Mouse (Mus musculus): ENCODE results near the gene Fbxl7. TPM values are rescaled to one million over a fixed set of nuclear protein-coding genes. Genes with fewer than 3 reads are reported as not detected.

Gene Fbxl7
- polyA plus RNA-seq, 1 experiment from 2014 or later = 17.0 TPM

DNA sequence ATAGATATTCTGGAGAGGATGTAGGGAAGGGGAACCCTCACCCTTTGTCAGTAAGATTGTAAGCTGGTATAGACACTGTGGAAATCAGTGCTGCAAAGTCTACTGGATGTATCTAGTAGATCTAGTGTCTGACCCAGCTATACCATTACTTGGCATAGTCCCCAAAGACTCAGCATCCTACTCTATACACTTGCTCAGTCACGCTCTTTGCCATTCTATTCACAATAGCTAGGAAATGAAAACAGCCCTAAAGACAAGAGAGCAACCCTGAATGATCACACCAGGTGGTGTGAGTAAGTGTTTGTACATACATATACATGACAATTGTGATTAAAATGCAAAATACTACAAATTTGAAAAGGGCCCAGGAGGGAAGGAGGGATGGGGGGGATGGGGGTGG, 23.1 kb downstream of the Fbxl7 start:
- Histone ChIP-seq H3K9ac (no peak overlapping the region), H3K4me1 (peaks cover 24% of the 10 kb centered on the region), H3K36me3 (replicated peaks) (no peaks in the 10 kb centered on the region), H3K27ac (no peak overlapping the region), H3K9me3 (no peaks in the 10 kb centered on the region), H3K4me3 (replicated peaks) (no peak overlapping the region), H3K4me2 (no peak overlapping the region), H3K27me3 (0 out of 2 replicates have a peak, but pooled peaks cover 4% of the 10 kb centered on the region)
- no peak for ATAC-seq (ENCODE audit: low FRiP score)
- WGBS = 40% methylated on average over 1 of the region's 1 CpGs

DNA sequence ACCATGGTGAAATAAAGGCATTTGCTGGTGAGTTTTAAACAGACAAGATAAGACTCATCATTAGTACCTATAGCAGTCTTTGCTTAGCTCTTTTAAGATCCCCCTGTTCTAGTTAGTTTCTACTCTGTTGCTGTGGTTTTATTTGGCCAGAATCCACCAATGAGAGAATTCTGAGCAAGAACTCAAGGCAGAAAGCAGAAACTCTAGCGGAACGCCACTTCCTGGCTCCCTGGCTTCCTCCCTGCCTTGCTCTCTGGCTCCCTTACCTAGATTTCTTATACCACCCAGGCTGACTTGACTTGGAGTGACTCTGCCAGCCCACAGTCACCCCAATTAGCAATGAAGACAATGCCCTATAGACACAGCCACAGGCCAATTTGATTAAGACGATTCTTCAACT, 26.2 kb downstream of the Fbxl7 start:
- no peak overlapping the region for H3K27ac ChIP-seq
- ATAC-seq (ENCODE audit: low FRiP score) = no peak
- no peak overlapping the region for H3K4me2 ChIP-seq
- H3K4me1 ChIP-seq = peaks cover 13% of the 10 kb centered on the region
- no peaks in the 10 kb centered on the region for H3K9me3 ChIP-seq
- 87% methylated on average over 3 of the region's 3 CpGs for whole genome bisulfite sequencing
- H3K27me3 ChIP-seq = no peaks in the 10 kb centered on the region
- no peak overlapping the region for H3K4me3 ChIP-seq (replicated peaks)
- H3K36me3 ChIP-seq (replicated peaks) = no peaks in the 10 kb centered on the region
- H3K9ac ChIP-seq = no peak overlapping the region

DNA sequence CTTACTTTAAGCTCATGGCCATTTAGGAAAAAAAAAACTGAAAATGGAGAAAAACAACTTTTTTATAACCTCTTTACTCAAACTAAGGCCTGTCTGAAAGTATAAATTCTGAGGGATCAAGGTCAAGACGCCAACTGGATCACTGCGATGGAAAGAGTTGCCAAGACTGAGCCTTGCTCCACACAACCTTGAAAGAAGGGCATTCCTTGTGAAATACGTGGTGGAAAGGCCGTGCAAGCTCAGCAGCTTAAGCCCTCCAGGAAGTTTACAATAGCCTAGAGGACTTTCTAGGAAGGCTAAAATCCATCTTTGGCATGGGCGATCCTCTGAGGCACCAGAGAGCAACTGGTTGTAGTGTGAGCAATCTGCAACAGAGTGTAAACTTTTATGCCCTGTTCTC, 27.9 kb downstream of the Fbxl7 start:
- Histone ChIP-seq H3K4me2 (no peak overlapping the region), H3K9me3 (no peaks in the 10 kb centered on the region), H3K27me3 (no peaks in the 10 kb centered on the region), H3K4me3 (replicated peaks) (no peak overlapping the region), H3K4me1 (peaks cover 4% of the 10 kb centered on the region; the same call in 1 of the 2 replicates), H3K9ac (no peak overlapping the region), H3K36me3 (replicated peaks) (no peaks in the 10 kb centered on the region), H3K27ac (no peak overlapping the region)
- ATAC-seq (ENCODE audit: low FRiP score) = no peak
- WGBS = 86% methylated on average over 5 of the region's 5 CpGs

DNA sequence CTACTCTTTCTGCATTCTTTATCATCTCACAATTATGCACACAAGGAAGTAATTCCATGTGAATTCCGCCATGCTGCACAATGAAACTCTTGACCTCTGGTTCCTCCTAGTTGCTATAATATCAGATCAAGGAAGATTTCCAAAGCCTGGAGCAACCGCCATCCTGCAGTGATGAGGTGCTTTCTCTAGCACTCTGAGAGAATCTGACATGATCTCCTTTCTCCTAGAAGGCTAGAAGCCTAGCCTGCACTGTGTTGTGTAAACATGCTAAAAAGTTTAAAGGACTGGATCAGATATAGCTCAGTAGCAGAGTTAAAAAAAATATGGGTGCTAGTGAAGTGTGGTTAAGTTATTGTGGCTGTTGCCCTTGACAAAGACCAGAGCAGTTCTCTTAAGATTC, 33.2 kb downstream of the Fbxl7 start:
- WGBS = 81% methylated on average over 2 of the region's 2 CpGs
- no peak overlapping the region for H3K4me3 ChIP-seq (replicated peaks)
- H3K4me2 ChIP-seq = no peak overlapping the region
- no peaks in the 10 kb centered on the region for H3K27me3 ChIP-seq
- H3K4me1 ChIP-seq = no peaks in the 10 kb centered on the region
- no peak for ATAC-seq (ENCODE audit: low FRiP score)
- no peak overlapping the region for H3K27ac ChIP-seq
- H3K9me3 ChIP-seq = no peaks in the 10 kb centered on the region
- H3K9ac ChIP-seq = no peak overlapping the region
- H3K36me3 ChIP-seq (replicated peaks) = no peaks in the 10 kb centered on the region

DNA sequence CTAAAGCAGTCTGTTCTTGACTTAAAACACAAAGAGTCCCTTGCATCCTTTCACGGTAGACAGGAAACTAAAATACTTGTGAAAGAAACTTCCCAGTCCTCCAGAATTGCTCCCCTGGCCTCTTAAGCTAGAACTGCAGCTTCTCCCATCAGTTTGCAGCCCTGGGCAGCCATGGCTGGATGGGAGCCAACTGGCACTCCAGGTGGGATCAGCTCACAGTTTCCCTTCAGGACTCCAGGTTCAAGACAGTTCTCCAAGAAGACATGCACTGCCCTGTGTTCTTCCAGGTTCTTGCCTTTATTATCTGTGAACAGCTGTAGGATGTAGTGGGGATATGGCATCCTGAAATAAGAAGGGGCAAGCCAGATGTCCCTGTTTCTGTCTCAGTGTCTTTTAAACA, 45.8 kb downstream of the Fbxl7 start:
- H3K4me3 ChIP-seq (replicated peaks) = no peak overlapping the region
- no peaks in the 10 kb centered on the region for H3K36me3 ChIP-seq (replicated peaks)
- H3K27me3 ChIP-seq = no peaks in the 10 kb centered on the region
- no peak overlapping the region for H3K4me2 ChIP-seq
- H3K9ac ChIP-seq = no peak overlapping the region
- no peaks in the 10 kb centered on the region for H3K9me3 ChIP-seq
- no peak overlapping the region for H3K27ac ChIP-seq
- peaks cover 7% of the 10 kb centered on the region; the same call in 1 of the 2 replicates for H3K4me1 ChIP-seq
- WGBS = 77% methylated on average over 1 of the region's 1 CpGs
- ATAC-seq (ENCODE audit: low FRiP score) = no peak

DNA sequence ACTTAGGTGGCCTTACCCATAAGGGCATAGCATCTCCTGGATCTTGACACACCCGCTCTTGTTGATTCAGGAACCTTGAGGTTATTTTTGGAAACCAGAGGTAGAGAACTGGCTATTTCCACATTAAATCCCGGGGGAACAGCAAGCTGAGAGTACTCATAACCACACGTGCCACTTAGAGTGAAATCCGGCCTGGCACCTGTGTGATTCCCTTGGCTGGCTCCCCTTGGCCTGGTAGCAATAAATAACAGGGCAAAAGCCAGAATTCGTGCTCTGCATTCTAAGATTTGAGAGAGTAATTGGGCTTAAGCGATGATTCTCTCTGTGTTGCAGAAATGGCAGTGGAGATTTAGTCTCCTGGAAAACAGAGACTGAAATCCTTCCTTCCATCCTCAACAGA, 53.2 kb downstream of the Fbxl7 start:
- peaks cover 7% of the 10 kb centered on the region; the same call in 1 of the 2 replicates for H3K4me1 ChIP-seq
- H3K27ac ChIP-seq = no peak overlapping the region
- no peaks in the 10 kb centered on the region for H3K36me3 ChIP-seq (replicated peaks)
- 93% methylated on average over 6 of the region's 6 CpGs for WGBS
- no peak for ATAC-seq (ENCODE audit: low FRiP score)
- H3K9me3 ChIP-seq = no peaks in the 10 kb centered on the region
- H3K4me3 ChIP-seq (replicated peaks) = no peak overlapping the region
- no peaks in the 10 kb centered on the region for H3K27me3 ChIP-seq
- no peak overlapping the region for H3K9ac ChIP-seq
- no peak overlapping the region for H3K4me2 ChIP-seq

DNA sequence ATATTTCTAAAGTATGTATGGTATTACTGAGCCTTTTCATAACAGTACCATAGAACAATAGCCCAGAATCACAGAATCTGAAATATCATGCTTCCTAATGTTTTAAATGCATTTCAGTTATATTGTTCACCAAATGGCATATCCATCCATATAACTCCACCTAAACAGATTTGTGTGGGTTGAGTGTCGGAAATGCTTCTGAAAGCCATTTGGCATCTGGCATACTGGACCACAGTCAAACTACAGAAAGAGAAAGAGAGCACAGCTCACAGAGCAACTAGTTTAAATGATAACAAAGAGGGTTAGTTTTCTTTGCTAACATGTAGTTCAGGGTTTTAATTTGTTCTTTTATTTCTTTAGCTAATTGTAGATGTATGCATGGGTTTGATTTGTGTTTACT, 57.0 kb downstream of the Fbxl7 start:
- Histone ChIP-seq H3K4me1 (no peaks in the 10 kb centered on the region), H3K9ac (no peak overlapping the region), H3K4me2 (no peak overlapping the region), H3K27ac (no peak overlapping the region), H3K9me3 (no peaks in the 10 kb centered on the region), H3K27me3 (no peaks in the 10 kb centered on the region), H3K4me3 (replicated peaks) (no peak overlapping the region), H3K36me3 (replicated peaks) (no peaks in the 10 kb centered on the region)
- ATAC-seq (ENCODE audit: low FRiP score) = no peak
- WGBS = 100% methylated on average over 1 of the region's 1 CpGs

DNA sequence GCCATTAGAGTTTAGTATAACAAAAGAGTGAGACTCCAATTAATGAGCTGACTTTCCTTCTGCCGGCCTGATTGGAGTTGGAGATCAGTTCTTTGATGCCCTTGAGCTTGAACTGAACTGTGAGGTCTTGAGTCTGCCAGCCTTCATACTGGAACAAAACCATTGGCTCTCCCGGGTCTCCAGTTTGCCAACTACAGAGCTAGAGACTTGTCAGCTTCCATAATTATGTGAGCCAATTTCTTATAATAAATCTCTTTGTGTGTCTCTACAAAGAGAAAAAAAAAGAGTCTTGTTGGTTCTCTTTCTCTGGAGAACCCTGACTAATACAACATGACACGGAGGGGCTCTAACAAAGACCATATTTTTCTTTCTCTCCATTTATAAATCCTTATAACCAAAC, 58.2 kb downstream of the Fbxl7 start:
- ATAC-seq (ENCODE audit: low FRiP score) = no peak
- 64% methylated on average over 3 of the region's 3 CpGs for WGBS

DNA sequence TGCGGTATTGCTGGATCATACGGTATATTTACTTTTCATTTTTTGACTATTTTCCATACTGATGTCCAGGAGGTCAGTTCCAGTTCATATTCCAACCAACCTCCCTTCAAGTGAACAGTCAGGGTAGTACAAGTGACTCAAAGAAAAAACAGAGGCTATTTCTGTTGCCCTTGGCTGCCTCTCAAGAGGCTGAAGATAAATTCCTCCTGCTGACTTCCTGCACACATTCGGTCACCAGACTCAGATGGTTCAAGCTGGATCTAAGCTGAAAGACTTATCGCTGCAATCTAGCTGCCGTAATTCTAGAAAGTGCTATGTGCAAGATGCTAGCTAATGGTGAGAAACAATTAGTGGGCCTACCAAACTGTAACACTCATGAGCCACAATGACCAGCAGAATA, 61.0 kb downstream of the Fbxl7 start:
- no peak for ATAC-seq (ENCODE audit: low FRiP score)
- H3K4me1 ChIP-seq = no peaks in the 10 kb centered on the region
- H3K4me3 ChIP-seq (replicated peaks) = no peak overlapping the region
- no peak overlapping the region for H3K4me2 ChIP-seq
- WGBS = 93% methylated on average over 5 of the region's 5 CpGs
- no peaks in the 10 kb centered on the region for H3K27me3 ChIP-seq
- no peak overlapping the region for H3K27ac ChIP-seq
- no peak overlapping the region for H3K9ac ChIP-seq
- H3K36me3 ChIP-seq (replicated peaks) = no peaks in the 10 kb centered on the region
- no peaks in the 10 kb centered on the region for H3K9me3 ChIP-seq

More for the DNA sequence above, 58.2 kb downstream of the Fbxl7 start:
- H3K9me3 ChIP-seq = no peaks in the 10 kb centered on the region
- H3K27ac ChIP-seq = no peak overlapping the region
- H3K4me3 ChIP-seq (replicated peaks) = no peak overlapping the region
- H3K36me3 ChIP-seq (replicated peaks) = no peaks in the 10 kb centered on the region
- H3K4me2 ChIP-seq = no peak overlapping the region
- H3K9ac ChIP-seq = no peak overlapping the region
- no peaks in the 10 kb centered on the region for H3K27me3 ChIP-seq
- H3K4me1 ChIP-seq = no peaks in the 10 kb centered on the region

DNA sequence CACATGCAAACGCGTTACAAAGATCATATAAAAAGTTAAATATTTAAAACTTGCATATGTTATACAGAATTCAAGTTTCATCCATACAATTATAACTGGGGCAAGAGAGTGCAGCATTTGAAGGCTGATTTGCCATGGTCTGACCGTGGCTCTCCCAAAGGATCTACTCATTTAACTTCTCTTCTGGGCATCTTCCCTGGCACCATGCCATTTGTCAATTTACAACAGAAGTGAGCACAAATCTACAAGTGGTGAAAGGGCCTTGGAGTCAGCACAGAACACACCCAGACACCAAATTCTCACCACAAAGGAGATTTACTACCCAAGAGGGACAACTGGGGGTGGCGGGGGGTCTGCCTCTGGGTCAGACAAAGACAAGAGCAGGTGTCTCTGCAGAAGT, 64.2 kb downstream of the Fbxl7 start:
- Histone ChIP-seq H3K27ac (no peak overlapping the region), H3K4me3 (replicated peaks) (no peak overlapping the region), H3K36me3 (replicated peaks) (no peaks in the 10 kb centered on the region), H3K27me3 (no peaks in the 10 kb centered on the region), H3K4me2 (no peak overlapping the region), H3K9me3 (no peaks in the 10 kb centered on the region), H3K9ac (no peak overlapping the region), H3K4me1 (no peaks in the 10 kb centered on the region)
- 85% methylated on average over 4 of the region's 4 CpGs for WGBS
- no peak for ATAC-seq (ENCODE audit: low FRiP score)

DNA sequence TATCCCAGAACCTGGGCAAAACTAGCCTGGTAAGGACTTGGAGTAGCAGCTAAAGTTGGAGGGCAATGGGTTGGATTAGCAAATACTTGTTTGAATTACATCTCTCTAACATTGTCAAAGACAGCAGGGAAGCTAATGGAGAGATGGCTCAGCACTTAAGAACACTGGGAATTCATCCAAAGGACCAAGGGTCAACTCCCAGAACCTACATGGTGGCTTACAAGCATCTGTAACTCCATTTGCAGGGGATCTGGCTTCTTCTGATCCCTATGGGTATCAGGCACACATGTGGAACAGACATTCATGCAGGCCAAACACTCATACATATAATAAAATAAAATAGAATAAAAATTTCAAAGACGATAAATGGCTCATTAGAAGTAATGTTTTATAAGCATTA, 78.4 kb downstream of the Fbxl7 start:
- Histone ChIP-seq H3K4me1 (no peaks in the 10 kb centered on the region), H3K36me3 (replicated peaks) (no peaks in the 10 kb centered on the region), H3K27ac (no peak overlapping the region), H3K27me3 (no peaks in the 10 kb centered on the region), H3K9ac (no peak overlapping the region), H3K4me2 (no peak overlapping the region), H3K4me3 (replicated peaks) (no peak overlapping the region), H3K9me3 (no peaks in the 10 kb centered on the region)
- ATAC-seq (ENCODE audit: low FRiP score) = no peak
- WGBS = 100% methylated on average over 1 of the region's 1 CpGs

DNA sequence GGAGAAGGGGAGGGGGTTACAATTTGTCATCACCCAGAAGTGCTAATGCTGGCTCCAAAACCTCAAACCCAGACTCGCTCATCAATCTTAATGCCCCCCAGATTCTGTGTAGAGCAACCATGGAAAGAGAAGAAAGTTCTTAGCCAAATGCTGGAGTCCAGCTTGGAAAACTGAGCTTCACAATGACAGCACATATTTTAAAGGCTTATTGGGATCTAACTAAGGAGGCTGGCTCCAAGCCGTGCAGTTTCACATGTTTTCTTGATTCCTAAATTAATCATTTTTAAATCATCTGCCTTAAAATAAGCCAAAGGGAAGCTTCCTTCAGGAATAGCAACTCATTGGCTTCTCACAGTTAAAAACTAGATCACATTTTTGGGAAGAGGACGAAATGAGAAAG, 82.5 kb downstream of the Fbxl7 start:
- Histone ChIP-seq H3K27ac (no peak overlapping the region), H3K9me3 (no peaks in the 10 kb centered on the region), H3K4me1 (no peaks in the 10 kb centered on the region), H3K36me3 (replicated peaks) (no peaks in the 10 kb centered on the region), H3K9ac (no peak overlapping the region), H3K27me3 (no peaks in the 10 kb centered on the region), H3K4me3 (replicated peaks) (no peak overlapping the region), H3K4me2 (no peak overlapping the region)
- ATAC-seq (ENCODE audit: low FRiP score) = no peak
- 87% methylated on average over 3 of the region's 3 CpGs for WGBS

DNA sequence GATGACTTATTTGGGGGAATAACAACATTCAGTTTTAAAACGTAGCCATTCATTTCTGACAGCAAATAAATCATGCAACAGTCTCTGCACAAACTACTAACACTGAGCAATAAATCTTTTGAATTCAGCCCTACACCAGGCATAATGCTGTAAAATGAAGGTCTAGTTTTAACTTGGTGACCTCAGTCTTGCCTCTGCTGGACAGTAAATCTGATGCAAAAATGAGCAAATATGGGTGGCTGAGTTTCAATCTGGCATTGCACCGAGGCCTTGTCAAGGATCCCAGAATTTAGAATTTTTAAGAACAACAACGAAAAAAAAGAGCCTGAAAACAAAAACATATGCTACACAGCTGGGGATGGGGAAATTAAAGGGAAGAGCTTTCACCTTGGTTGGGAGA, 85.8 kb downstream of the Fbxl7 start:
- ATAC-seq (ENCODE audit: low FRiP score) = no peak
- Histone ChIP-seq H3K27me3 (no peaks in the 10 kb centered on the region), H3K9me3 (no peaks in the 10 kb centered on the region), H3K36me3 (replicated peaks) (no peaks in the 10 kb centered on the region), H3K4me3 (replicated peaks) (no peak overlapping the region), H3K9ac (no peak overlapping the region), H3K4me1 (no peaks in the 10 kb centered on the region), H3K27ac (no peak overlapping the region), H3K4me2 (no peak overlapping the region)
- 83% methylated on average over 3 of the region's 3 CpGs for WGBS

DNA sequence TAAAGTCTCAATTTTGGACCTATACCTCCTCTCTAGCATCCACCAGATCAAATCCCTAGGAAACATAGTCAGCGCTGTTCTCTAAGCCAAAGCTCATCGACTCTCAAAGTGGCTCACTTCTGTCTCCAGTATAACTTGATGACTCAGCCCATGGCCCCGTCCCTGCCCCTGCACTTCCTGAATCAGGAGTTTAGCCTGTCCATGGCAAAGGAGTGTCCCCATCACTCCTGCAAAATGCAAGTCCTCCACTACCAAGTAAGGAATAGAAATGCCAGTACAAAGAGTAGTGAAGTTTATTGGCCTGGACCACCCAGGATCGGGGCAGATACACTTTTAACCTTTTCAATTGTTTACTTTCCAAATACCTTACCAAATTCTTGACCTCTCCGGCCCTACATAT, 91.3 kb downstream of the Fbxl7 start:
- no peak for ATAC-seq (ENCODE audit: low FRiP score)
- Histone ChIP-seq H3K36me3 (replicated peaks) (no peaks in the 10 kb centered on the region), H3K4me2 (no peak overlapping the region), H3K4me3 (replicated peaks) (no peak overlapping the region), H3K9me3 (no peaks in the 10 kb centered on the region), H3K9ac (no peak overlapping the region), H3K27me3 (no peaks in the 10 kb centered on the region), H3K27ac (no peak overlapping the region), H3K4me1 (no peaks in the 10 kb centered on the region)
- WGBS = 82% methylated on average over 5 of the region's 5 CpGs
